Mouse (Mus musculus) testis, adult 2 months (tissue): ENCODE data around the gene Tpi1. TPM values are rescaled to one million over a fixed set of nuclear protein-coding genes. Genes with fewer than 3 reads are reported as not detected.

Source experiments
- H3K27ac ChIP-seq: fragments of 200-500 bp; 2 replicates; pipeline ENCODE4 v1.5.1; 2012; ENCODE audit warnings: low read depth, low read length; ENCODE audit not compliant: control insufficient read depth, insufficient read depth
- H3K27me3 ChIP-seq: fragments of 200-500 bp; 2 replicates; pipeline ENCODE4 v1.6.1; 2012; ENCODE audit warnings: mild to moderate bottlenecking, low read length, moderate library complexity; ENCODE audit not compliant: control insufficient read depth, insufficient read depth
- H3K36me3 ChIP-seq: fragments of 200-500 bp; 2 replicates; pipeline ENCODE4 v1.6.1; 2012; ENCODE audit warnings: mild to moderate bottlenecking, low read length; ENCODE audit not compliant: control insufficient read depth, insufficient read depth
- H3K4me1 ChIP-seq: fragments of 200-500 bp; 2 replicates; pipeline ENCODE4 v1.6.1; 2012; ENCODE audit warnings: low read length; ENCODE audit not compliant: control insufficient read depth, insufficient read depth
- H3K4me3 ChIP-seq: fragments of 200-500 bp; 2 replicates; pipeline ENCODE4 v1.5.1; 2012; ENCODE audit warnings: low read depth, mild to moderate bottlenecking, low read length, moderate library complexity, mixed read lengths; ENCODE audit not compliant: control insufficient read depth
- CTCF ChIP-seq: fragments of 200-500 bp; IDR thresholded peaks from 2 replicates; pipeline ENCODE4 v1.5.1; 2012; ENCODE audit warnings: low read depth, mild to moderate bottlenecking, inconsistent platforms, low read length, moderate library complexity; ENCODE audit not compliant: control insufficient read depth, insufficient read depth, insufficient replicate concordance
- POLR2A ChIP-seq: fragments of 200-500 bp; IDR thresholded peaks from 2 replicates; pipeline ENCODE4 v1.6.1; 2012; ENCODE audit warnings: low read depth, mild to moderate bottlenecking, inconsistent platforms, low read length, moderate library complexity; ENCODE audit not compliant: control insufficient read depth
- polyA plus RNA-seq: library from polyadenylated mRNA; depleted of rRNA; stranded (reverse); fragments of >200 nt; gene quantifications from 2 replicates; pipeline ENCODE4 v1.2.3, GENCODE M21; 2012

Gene Tpi1
- polyA plus RNA-seq, 1 experiment, result 473 TPM

GRCm38 (mm10) chr6:124858561-124859318 is 44.6 kb upstream of the Tpi1 start:
- Histone ChIP-seq H3K36me3 (no peaks in the 10 kb centered on the region), H3K27ac (no peak overlapping the region), H3K4me1 (peaks cover 8% of the 10 kb centered on the region), H3K4me3 (0 out of 2 replicates have a peak overlapping the region, but pooled peaks have one; percentile 3), H3K27me3 (no peaks in the 10 kb centered on the region)
- TF ChIP-seq CTCF, result no peak
- no peak for TF ChIP-seq POLR2A

DNA sequence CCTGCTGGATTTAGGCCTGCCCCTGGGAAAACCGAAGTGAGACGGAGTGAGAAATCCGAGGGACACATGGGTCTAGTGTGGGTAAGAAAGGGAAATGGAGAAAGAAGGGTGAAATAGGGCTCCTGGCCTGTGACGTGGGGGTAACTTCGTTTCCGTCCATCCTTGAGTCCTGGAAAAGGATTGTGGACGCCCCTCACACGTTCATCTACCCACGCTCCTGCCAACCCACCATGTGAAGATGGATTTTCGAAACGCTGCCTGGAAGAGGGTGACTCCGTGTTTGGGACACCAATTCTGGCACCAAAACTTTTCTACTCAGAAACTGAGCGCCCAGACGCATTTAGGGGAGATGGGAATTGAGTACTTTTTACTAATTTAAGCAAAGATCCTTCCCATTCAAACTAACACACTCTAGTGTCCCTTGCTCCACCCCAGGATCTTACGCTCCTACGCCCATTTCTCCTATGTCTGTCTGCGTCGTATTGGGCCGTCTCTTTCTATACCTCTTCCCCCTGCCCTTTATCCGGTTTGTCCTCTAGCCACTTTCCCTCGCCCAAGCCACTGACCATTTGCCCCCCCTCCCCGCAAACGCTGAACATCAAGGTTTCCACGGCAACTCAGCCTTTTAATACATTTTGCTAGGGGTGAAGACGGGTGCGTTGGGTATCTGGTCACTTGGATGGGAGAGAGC is 43.9 kb upstream of the Tpi1 start:
- Histone ChIP-seq H3K4me1 (peaks cover 4% of the 10 kb centered on the region), H3K27ac (no peak overlapping the region), H3K4me3 (no peak overlapping the region), H3K27me3 (no peaks in the 10 kb centered on the region), H3K36me3 (no peaks in the 10 kb centered on the region)
- no peak for TF ChIP-seq CTCF

- TF ChIP-seq CTCF, result 0 out of 2 replicates have a peak, but pooled peaks have one; percentile 28
- TF ChIP-seq POLR2A, result no peak
- Histone ChIP-seq H3K27ac (no peak within 1 kb of the TSS), H3K36me3 (no peaks in the 10 kb centered on the region), H3K4me3 (peak within 1 kb of the TSS; percentile 75), H3K4me1 (peaks cover 4% of the 10 kb centered on the region), H3K27me3 (no peaks in the 10 kb centered on the region)
Measured at GRCm38 (mm10) chr6:124856916-124857839, 43.1 kb upstream of the Tpi1 start, which contains the start of gene P3h3. P3h3 (minus strand) TSS chr6:124857752.

- no peak overlapping the region for H3K27ac ChIP-seq
- TF ChIP-seq CTCF, result no peak
- TF ChIP-seq POLR2A, result no peak
- H3K4me3 ChIP-seq, result no peak overlapping the region
- H3K36me3 ChIP-seq, result no peaks in the 10 kb centered on the region
- peaks cover 4% of the 10 kb centered on the region for H3K4me1 ChIP-seq
- no peaks in the 10 kb centered on the region for H3K27me3 ChIP-seq
Measured at GRCm38 (mm10) chr6:124856321-124856720, 42.2 kb upstream of the Tpi1 start.

DNA sequence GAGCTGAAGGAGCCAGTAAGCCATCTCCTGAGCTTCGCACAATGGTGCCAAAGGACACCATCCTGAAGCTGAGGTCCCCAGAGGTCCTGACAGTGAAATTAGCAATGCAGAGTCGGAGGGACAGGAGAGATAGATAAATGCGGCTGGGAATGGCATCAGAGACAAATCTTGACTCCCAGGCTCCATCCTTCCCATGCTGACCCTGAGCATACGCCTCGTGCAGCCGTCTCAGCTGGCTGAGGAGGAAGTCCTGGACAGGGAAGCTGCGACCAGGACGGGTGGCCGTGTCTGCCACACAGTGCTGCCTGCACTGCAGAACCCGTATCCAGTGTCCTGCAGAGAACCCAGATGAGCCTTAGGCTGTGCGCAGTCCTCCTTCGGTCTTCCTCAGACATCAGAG is 40.6 kb upstream of the Tpi1 start:
- Histone ChIP-seq H3K4me1 (peaks cover 4% of the 10 kb centered on the region), H3K27ac (no peak overlapping the region), H3K36me3 (no peaks in the 10 kb centered on the region)

DNA sequence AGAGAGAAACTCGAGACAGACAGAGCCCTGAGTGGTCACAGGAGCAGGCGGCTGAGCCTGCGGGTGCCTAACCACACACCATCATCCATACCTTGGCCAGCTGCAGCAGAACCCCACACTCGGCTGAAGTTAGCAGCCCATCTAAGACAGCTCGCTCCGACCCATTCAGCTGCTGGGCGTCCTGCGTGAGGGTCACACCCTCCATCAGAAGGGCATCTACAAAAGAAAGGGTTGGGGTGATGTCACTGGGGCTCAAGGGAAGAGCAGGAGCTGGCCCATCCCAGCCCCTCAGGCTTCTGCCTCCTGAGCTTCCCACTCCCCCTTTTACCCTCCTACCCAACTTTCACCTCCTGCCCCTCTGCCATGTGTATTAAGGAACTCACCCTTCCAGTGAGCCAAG is 36.4 kb upstream of the Tpi1 start:
- Histone ChIP-seq H3K4me1 (peaks cover 3% of the 10 kb centered on the region; the same call in 1 of the 2 replicates), H3K36me3 (no peaks in the 10 kb centered on the region), H3K4me3 (no peak overlapping the region), H3K27ac (no peak overlapping the region), H3K27me3 (no peaks in the 10 kb centered on the region)
- TF ChIP-seq CTCF (no peak), POLR2A (no peak)

More for the DNA sequence above, 40.6 kb upstream of the Tpi1 start:
- TF ChIP-seq CTCF (no peak), POLR2A (no peak)
- Histone ChIP-seq H3K4me3 (no peak overlapping the region), H3K27me3 (no peaks in the 10 kb centered on the region)

DNA sequence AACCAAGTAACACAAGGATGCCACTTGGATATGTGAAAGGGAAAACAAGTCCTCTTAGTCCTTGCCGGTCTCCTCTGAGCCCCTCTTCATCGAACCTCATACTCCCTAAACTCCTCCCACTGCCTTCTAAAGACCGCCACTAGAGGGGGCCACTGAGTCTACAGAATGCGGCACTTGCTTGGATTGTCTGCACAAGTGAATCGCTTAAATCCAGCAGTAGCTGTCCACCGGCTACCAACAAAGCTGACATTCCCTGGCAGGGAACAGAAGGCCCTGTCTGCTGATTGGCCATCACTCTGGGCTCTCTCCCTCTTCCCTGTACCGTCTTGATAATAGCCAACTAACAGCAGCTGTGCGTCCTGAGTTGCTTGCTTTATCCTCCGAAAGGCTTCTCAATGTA is 33.2 kb upstream of the Tpi1 start:
- Histone ChIP-seq H3K27ac (no peak overlapping the region), H3K4me1 (peaks cover 3% of the 10 kb centered on the region; the same call in 1 of the 2 replicates), H3K36me3 (no peaks in the 10 kb centered on the region), H3K4me3 (no peak overlapping the region), H3K27me3 (no peaks in the 10 kb centered on the region)
- TF ChIP-seq POLR2A, result no peak
- peak; percentile 91 for TF ChIP-seq CTCF
